Mouse (Mus musculus) monocyte, adult 59 days (primary cell): ENCODE results near the gene Zfp879. TPM values are rescaled to one million over a fixed set of nuclear protein-coding genes. Genes with fewer than 3 reads are reported as not detected.

Experiments
- total RNA-seq, 2 experiments: library from RNA; stranded (reverse); gene quantifications; one replicate each; pipeline ENCODE4 v1.2.4; 2023

Gene Zfp879
- not detected for total RNA-seq

DNA sequence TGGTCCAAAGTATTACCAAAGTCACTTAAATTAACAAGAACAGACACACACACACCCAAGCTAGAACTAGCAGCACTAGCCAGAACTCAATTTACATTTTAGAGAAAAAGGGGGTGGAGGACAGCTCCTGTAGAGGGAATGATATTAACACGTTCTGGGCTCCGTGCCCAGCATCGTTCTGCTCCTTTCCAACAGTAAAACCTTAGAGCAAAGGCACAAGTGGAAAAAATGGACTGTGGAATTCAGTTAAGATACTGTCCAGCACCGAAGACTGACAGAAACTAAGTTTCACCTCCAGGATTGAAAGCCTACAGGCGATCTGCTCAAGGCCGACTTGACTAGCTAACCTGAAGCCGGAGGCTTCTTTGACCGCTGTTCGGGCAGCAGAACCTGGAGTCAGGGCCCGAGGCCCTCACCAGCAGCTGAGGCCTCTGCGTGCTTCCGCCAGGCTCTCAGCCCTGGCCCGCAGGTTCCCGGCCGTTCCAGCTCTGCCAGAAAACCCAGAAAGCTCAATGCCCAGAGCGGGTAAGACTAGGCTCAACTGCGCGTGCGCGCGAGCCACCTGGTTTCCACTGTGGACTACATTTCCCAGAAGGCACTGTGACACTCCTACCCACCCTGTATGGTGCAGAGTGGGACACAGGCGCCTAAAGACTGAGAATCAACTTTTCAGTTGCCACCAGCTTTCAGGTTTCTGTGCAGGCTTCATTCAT, at the start of gene Zfp879:
TSS of gene Zfp879 (minus strand) at position 530 of the 713 bp plus-strand sequence.

DNA sequence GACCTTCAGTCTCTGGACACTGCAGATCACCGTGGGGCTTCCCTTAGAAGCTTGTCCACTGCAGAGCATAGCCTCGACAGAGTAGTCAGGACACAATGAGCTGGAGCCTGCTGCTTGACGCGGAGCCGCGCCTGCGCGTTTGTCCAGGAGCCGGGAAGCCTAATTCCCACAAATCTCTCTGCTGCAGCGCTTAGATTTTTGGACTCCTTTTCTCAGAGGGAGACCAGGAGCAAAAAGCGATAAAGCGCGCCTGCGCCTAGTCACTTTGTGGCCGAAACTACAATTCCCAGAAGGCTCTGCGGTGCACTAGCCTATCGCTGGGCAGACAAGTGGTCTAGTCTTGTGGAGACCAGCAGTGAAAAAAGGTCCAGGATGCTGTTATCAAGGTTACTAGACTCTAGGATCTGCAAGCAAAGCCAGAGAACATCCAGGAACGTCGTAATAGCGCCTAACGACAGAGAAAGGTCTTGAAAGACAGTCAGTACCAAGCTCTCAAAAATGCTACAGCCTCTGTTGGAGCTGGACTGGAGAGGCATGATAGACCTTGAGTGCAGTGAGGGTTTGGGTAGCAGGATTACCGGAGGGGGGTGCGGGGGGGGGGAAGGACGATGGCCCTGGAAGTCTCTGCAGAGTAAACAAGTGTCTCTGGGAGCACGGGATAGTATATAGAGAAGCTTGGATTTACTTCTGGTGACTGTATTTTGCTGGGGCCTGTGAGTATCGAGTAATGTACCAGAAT, 46.2 kb upstream of the Zfp879 start, which contains the start of gene Zfp454:
TSS of gene Zfp454 (minus strand) at position 262 of the 739 bp plus-strand sequence.

DNA sequence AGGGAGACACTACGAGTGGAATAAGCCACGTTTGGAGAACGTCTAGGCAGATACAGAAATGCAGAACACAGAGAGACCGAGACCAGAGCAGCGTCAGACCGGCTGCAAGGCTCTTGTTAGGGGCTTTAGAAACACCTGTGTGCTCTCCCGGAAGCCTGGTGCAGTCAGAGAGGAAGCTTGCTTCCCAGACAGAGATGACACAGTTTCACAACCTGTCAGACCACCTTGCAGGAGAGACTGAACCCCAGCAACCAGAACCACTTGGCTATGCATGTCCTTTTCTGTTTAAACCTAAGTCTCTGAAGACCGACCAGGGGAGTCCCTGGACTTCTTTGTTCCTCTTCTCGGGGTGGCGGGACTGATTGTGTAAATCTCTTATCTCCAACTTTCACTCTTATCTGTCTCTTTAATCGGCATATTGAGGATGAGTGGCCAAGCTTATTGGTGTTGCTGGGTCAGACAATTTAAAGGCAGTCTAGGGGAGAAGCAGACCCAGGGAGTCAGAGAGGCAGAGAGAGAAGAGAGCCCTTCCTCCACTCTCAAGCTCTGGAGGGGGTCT, 8.9 kb upstream of the Zfp879 start, which contains the start of gene Grm6:
TSS of gene Grm6 (plus strand) at position 509 of the 559 bp plus-strand sequence.

DNA sequence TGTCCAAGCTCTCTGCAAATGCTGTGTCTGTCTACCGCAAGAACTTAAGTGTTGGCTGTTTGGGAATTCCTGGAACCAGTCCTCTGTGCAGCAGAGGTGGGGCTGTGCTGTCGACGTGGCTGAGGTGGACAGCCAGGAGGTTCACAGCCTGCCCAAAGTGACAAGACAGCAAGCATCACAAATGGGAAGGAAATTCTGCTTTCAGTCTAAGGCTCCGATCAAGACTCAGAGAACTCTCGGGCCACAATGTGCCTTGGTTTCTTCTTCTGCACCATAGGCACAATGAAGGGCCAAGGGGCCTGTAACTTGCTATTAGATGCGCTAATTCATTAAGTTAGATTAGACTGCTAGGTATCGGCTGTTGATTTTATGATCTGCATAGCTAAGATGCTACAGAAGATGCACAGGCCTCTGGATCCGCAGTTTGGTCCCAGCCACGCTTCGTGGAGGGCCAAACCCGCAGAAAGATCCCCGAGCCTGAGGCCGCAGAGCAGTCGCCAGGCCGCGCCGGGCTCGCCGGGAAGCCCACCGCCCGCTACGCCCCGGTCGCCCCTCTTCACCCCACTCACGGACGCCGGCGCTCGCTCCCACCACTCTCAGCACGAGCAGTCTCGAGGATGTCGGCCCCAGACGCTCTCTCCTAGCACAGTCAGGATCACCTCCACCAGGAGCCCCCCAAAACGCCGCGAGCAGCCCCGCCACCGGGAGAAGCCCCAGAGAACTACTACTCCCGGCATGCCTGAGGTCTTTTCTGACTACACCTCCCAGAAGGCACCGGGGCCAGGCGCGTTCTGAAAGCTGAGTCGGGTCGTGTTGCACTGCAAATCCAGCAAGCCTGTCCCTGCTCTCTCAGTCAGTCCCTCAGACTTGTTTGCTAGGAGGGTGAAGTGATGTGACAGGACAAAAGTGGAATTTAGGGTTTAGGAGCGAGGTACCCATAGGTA, 14.1 kb downstream of the Zfp879 start, which contains the start of gene Zfp354c:
TSS of gene Zfp354c (minus strand) at position 715 of the 944 bp plus-strand sequence.

Other genes with a start within 250 kb of the Zfp879 start
- gene Adamts2, start 239.5 kb downstream of the Zfp879 start, total RNA-seq = under 1 TPM; 0.37 to 0.58 TPM
- under 1 TPM; 0.50 to 0.88 TPM for gene Zfp354c, start 13.8 kb downstream of the Zfp879 start, total RNA-seq
- gene Grm6, start 9.1 kb upstream of the Zfp879 start, total RNA-seq = not detected
- gene Zfp454, start 46.1 kb upstream of the Zfp879 start, total RNA-seq = not detected
- under 1 TPM; 0.50 to 0.52 TPM for gene Zfp2, start 74.6 kb upstream of the Zfp879 start, total RNA-seq
- not detected for gene Zfp354b, start 90.1 kb upstream of the Zfp879 start, total RNA-seq
- not detected for gene 4933414I15Rik, start 102.2 kb upstream of the Zfp879 start, total RNA-seq
- not detected for gene Prop1, start 112.2 kb upstream of the Zfp879 start, total RNA-seq
- gene Olfr1378, start 125.0 kb upstream of the Zfp879 start, total RNA-seq = not detected
- not detected for gene Olfr1377, start 140.4 kb upstream of the Zfp879 start, total RNA-seq
- not detected for gene Olfr51, start 162.0 kb upstream of the Zfp879 start, total RNA-seq
- gene Olfr54, start 172.7 kb upstream of the Zfp879 start, total RNA-seq = not detected
- not detected for gene Olfr1375, start 206.6 kb upstream of the Zfp879 start, total RNA-seq
- gene Zfp354a, start 217.7 kb upstream of the Zfp879 start, total RNA-seq = not detected